10 mouse cellular contexts compared by ENCODE assay signal in genomic region chr16:96620402-96620801, GRCm38 (mm10).
A peak's percentile ranks its signal among the peaks of the same experiment; 100 is the strongest.
DNase-seq lines count a peak whose midpoint lies in the region; TF ChIP-seq lines count a peak whose summit lies in the region.
"Had no signal": no experiment of that assay in that cellular context is flagged by ENCODE, and none has a peak within 500 bp of the region (broad histone marks: within the 10 kb centered on the region; RNA-seq: fewer than 3 reads in every experiment).

No protein-coding gene starts in this region.

- WGBS in kidney, adult 2 months, result 74% methylated on average over 5 of the region's 5 CpGs

- intact Hi-C loops in heart, postnatal 25 days (cut with DNase I), result no loop called here

- H3K36me3 ChIP-seq in kidney, adult 2 months (ENCODE audit: control insufficient read depth, insufficient read depth, low read length), result no peaks in the 10 kb centered on the region
- H3K36me3 ChIP-seq: embryonic facial prominence, embryonic 15.5 days; G1E had no signal

- H3K27me3 ChIP-seq in kidney, adult 2 months (replicated peaks; ENCODE audit: control insufficient read depth, insufficient read depth, low read length), result no peaks in the 10 kb centered on the region
- H3K27me3 ChIP-seq: embryonic facial prominence, embryonic 15.5 days had no signal

- DNase-seq in kidney, adult 2 months, result peak; percentile 10
- no peak for DNase-seq in kidney, postnatal 10 days
- peak; percentile 97 to 98 for DNase-seq in cerebellum, postnatal 10 days
- DNase-seq in heart, postnatal 25 days (ENCODE audit: low spot score), result peak; percentile 7
- peak; percentile 80 for DNase-seq in right cerebral cortex, adult 18-20 months
- no peak for DNase-seq in T-cell, adult 2 months (ENCODE audit: low spot score)
- DNase-seq in thymus, adult 18-20 months, result no peak
- no peak for DNase-seq in spleen, postnatal 36 days (ENCODE audit: low spot score in 2 of 2)

- no peak for TF ChIP-seq POLR2A in kidney, adult 2 months (IDR thresholded peaks at IDR 0.05; ENCODE audit: low read depth, low read length)

- no peak overlapping the region for H3K4me3 ChIP-seq in kidney, adult 2 months (ENCODE audit: insufficient read depth, low read depth, low read length)
- H3K4me3 ChIP-seq: embryonic facial prominence, embryonic 15.5 days had no signal

- no peaks in the 10 kb centered on the region for H3K4me1 ChIP-seq in kidney, adult 2 months (ENCODE audit: control insufficient read depth, insufficient read depth, low read length)

- no peak overlapping the region for H3K27ac ChIP-seq in kidney, adult 2 months (ENCODE audit: insufficient read depth, low read depth, low read length)
- H3K27ac ChIP-seq: embryonic facial prominence, embryonic 15.5 days had no signal

- TF ChIP-seq CTCF in kidney, adult 2 months (conservative IDR thresholded peaks at IDR 0.05; ENCODE audit: insufficient read depth, insufficient read length, low read depth, low read length), result no peak

Comparison
In these comparisons a context has a peak if more than half of its experiments do, and no peak if none do; other contexts are left out.
1. DNase-seq: peak in kidney, adult 2 months (single experiment), cerebellum, postnatal 10 days (2 of 2), heart, postnatal 25 days (single experiment) and right cerebral cortex, adult 18-20 months (single experiment); none in kidney, postnatal 10 days (single experiment), T-cell, adult 2 months (single experiment), thymus, adult 18-20 months (0 of 2) and spleen, postnatal 36 days (0 of 2).